Mouse (Mus musculus): ENCODE measurements around the gene Unc93a2.
"Not testable (repeated sequence)": the region's sequence is repeated elsewhere in the genome, so short reads cannot be mapped to it uniquely, and the experiment has no call there.

DNA sequence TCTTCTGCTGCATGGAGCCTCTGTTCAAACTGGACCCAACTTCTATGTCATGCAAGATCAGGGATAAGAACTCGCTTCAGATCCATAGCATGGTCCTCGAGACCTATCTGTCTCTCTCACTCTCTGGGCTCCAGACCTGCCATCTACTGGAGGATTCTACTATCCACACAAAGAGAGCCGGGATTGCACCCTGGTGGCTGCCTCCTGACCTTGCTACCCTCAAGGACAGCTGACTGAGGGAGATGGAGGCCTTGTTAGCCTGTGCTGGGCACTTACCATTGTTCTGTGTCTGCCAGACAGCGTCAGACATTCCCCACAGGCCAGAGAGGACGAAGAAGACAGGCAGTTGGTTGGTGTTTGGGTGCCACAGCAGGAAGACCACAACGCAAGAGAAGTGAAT lies 15.9 kb downstream of the Unc93a2 start:
- not testable (repeated sequence) for TF ChIP-seq POLR2A (IDR thresholded peaks at IDR 0.05; ENCODE audit: low read depth, low read length); CTCF (conservative IDR thresholded peaks at IDR 0.05; ENCODE audit: insufficient read depth, insufficient read length, low read depth, low read length)

Measured in kidney, adult 2 months (tissue).